Mouse (Mus musculus): ENCODE results near the gene Cpa5.

The Cpa5 gene

GRCm38 (mm10) chr6:30604342-30604867 lies 6.4 kb upstream of the Cpa5 start:
- no peak for DNase-seq (ENCODE audit: low read depth, low spot score)

DNA sequence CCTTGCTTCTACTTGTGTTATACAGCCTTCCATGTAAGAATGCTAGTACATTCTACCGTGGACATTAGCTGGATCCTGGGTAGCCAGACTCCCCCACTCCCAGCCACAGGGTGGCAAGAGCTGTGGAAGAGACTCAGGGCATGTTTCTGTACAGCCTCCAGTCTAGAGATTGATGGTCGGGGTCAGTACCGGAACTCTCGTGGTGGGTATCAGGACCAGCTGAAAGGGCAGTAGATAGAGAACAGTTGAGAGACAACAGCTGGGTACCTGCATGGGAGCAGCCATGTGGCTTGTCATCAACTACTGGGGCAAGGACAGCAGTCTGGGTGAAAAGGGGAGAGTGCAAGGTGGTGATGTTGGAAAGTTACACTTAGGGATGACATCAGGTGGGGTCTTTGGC lies 5.7 kb upstream of the Cpa5 start:
- DNase-seq (ENCODE audit: low read depth, low spot score), result no peak

DNA sequence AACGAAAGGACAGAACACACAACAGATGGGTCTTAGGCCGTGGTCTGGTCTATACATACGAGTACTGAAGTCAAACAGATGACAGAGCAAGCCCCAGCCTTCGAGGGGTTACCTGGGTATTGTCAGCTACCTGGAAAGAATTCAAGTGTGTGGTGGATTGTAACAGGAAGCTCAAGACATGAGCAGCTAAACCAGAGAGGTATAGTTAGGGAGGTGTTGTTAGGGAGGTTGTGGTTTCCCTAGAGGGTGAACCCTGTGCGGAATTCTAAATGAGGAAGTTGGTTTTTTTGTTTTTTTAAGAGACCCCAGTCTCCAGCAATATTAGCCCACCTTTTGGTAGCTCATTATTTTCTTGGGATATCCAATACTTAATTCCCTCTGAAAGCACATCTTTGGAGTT lies 5.1 kb upstream of the Cpa5 start:
- DNase-seq (ENCODE audit: low read depth, low spot score), result no peak

DNA sequence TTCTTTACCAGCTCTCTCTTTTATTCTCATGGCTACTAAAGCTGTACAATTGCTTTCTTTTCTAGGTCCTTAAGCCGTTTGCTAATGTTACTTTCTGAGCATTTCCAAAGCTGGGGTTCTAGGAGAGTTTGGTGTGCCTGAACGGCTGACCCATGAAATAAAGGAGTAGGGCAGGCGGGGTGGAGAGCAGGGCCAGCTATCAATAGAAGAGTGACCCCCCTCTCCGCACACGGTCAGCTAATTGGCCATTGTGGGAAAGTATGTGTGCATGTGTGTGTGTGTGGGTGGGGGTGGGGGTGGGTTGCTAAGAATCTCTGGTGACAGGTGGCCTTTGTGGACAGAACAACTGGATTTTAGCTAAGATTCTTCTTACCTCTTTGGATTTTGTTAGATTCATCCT lies 402 bp downstream of the Cpa5 start:
- DNase-seq (ENCODE audit: low read depth, low spot score), result no peak

- DNase-seq (ENCODE audit: low read depth, low spot score), result no peak
Observed at GRCm38 (mm10) chr6:30614251-30614650, 3.4 kb downstream of the Cpa5 start.

- no peak for DNase-seq (ENCODE audit: low read depth, low spot score)
Observed at GRCm38 (mm10) chr6:30615741-30616140, 4.9 kb downstream of the Cpa5 start.

DNA sequence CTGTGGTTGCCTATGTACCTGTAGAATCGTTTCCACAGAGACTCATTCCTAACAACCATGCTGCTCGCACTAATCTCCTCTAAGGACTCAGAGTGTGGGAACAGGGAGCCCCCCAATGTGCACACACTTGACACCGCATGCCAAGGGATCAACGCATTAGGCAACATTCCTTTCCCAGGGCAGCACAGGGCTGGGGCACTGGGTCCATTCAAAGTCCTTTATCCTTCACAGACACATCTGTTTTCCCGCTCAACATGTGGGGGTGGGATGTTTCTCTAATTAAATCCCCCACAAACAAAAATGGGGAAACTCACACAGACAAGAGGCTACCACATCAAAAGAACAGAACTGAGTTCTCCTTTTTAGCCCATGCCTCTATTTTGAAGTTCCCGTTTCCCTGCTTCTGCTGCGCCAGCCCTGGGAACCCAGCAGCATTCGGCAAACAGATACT lies 5.7 kb downstream of the Cpa5 start:
- DNase-seq (ENCODE audit: low read depth, low spot score), result no peak

DNA sequence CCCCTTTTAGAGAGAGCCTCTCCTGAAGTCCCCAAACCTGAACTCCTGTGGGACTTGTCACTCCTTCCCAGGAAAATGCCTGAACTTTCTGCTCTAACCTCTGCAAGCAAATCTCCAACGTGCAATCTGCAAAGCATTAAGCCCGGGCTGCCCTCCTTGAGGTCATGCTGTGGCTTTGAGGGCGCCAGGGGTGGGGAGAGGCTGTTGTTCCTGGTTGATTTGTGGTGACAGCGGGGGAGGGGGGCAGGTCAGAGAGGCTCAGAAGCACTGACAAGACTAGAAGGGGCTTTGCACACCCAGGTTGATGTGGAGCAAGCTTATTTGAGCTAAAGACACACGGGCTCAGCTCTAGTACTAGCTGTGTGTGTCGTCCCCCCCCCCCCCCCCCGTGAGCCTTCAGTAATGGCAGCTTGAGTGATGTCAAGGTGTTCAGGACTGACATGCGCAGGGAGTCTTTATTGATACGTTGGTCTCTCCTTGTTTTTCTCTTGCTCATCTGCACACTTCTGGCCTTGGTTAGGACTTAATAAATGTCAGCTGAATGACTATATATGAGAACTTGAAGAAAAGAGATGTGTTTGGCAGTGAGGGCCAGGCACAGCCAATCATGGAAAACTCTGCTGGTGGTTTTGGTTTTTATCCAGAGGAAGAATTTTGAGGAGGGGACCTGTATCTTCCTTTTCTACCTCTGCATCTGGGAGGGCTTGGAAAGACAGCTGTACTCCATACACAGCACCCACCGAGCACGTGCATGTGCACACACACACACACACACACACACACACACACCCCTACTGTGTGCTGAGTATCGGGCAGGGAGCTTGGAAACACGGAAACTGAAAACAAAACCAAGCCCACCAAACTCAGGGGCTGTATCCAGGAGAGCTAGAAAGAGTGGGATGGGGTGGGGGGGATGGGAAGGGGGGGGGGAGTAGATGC lies 6.5 kb downstream of the Cpa5 start:
- peak; percentile 28 for DNase-seq (ENCODE audit: low read depth, low spot score)

DNA sequence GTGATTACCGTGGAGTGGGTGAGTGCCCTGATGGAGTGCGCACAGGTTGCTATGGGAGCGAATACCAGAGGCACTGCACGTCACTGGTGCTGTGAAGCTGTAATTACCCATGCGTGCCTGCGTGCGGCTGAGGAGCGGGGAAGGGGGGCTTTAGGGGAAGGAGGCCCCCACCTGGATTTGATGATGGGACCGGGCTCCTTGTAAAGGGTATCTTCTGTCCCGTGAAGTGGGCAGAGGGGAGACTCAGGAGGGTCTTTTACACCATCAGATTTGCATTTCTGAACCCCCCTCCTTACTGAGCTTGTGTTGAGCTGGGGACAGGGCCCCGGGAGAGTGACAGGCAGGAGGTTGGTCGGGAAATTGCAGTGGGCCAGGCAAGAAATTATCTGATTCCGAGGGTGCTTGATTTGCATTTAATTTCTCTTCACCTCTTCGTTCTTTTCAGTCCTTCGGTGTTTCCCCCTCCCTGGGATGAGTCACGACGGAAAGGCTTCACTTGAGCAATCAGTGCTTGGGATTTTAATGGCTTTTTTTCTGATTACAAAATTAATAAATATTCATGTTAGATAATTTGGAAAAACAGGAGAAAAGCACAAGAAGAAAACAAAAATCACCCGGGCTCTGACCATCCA lies 7.3 kb downstream of the Cpa5 start:
- peak; percentile 50 for DNase-seq (ENCODE audit: low read depth, low spot score)

- DNase-seq (ENCODE audit: low read depth, low spot score), result no peak
Observed at GRCm38 (mm10) chr6:30618735-30619134, 7.9 kb downstream of the Cpa5 start.

GRCm38 (mm10) chr6:30619606-30620005 lies 8.8 kb downstream of the Cpa5 start:
- DNase-seq (ENCODE audit: low read depth, low spot score), result no peak

DNA sequence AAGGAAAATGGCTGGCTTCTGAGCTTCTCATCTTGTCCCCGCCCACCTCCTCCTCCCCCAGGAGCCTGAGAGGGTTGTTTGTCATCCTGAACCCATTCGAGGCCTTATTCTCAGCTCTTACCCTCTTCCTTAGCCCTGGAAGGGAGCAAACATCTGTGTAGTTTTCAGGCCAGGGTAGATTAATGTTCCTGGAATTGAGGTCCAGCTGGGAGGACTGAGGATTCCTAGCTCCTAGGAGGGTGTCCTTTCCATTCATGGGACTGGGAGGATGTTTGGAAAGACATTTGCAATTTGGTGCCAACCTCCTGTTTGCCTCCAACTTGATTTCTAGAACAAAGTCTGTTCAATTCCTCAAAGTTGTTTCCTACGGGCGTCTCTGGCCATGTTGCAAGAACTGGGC lies 9.8 kb downstream of the Cpa5 start:
- DNase-seq (ENCODE audit: low read depth, low spot score), result no peak

DNA sequence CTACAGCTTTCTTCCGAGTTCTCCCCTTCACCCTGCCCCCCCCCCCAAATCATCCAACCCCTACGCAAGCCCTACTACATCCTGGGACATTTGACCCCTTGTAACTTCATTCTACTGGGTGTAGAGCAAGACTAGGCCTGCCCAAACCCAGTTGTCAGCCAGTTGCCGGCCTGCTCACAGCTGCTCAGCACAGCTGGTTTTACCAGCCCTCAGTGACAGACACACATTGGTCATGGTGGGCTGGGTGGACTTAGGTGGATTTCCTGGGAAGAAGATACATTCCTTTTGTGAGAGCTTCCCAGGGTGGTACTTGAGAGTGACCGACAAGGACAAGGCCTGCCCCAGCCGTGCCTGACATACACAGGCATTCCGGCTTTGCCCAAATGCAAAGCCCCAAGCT lies 10.2 kb downstream of the Cpa5 start:
- no peak for DNase-seq (ENCODE audit: low read depth, low spot score)

- no peak for DNase-seq (ENCODE audit: low read depth, low spot score)
Observed at GRCm38 (mm10) chr6:30621986-30622389, 11.2 kb downstream of the Cpa5 start.

DNA sequence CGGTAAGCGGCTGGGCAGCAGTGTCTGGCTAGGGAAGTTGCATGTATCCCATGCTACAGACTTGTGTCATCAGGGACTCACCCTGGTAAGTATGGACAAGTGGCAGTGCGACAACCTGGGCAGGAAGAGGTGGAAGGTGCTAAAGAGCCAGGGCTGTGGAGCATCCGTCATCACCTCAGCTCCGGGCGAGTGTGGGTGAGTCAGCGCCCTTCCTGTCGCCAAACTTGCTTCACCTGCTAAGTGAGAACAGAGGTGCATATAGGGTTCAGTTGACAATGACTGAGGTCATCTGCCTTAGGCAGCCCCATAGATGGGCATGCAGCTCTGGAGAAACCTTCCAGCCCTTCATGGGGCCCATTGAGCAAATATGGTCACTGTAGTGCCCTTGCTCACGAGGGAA lies 14.0 kb downstream of the Cpa5 start:
- DNase-seq (ENCODE audit: low read depth, low spot score), result no peak

- no peak for DNase-seq (ENCODE audit: low read depth, low spot score)
Observed at GRCm38 (mm10) chr6:30628152-30628551, 17.3 kb downstream of the Cpa5 start.

GRCm38 (mm10) chr6:30629989-30630388 lies 19.2 kb downstream of the Cpa5 start:
- no peak for DNase-seq (ENCODE audit: low read depth, low spot score)

DNA sequence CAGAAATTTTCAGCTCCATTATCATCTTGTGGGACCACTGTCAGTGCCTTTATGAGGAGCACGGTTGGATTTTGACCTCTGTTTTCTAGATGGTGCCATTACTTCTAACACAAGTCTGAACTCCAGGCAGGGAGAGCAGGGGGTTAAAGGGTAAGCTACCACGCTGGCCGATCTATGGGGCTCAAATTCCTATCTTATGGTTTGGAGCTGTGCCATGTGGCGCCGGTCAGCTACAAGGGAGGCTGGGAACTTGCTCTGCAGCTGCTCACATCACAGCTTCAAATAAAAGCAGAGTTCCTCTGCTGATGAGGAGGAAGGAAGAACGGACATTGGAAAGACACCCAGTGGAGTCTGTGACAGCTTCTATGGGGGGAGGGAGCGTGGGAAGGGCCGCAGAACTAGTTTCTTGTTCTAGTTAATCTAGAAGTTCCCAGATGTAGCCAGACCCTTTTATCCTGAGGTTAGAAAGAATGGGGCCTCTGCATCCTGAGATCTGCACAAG lies 24.6 kb downstream of the Cpa5 start:
- no peak for DNase-seq (ENCODE audit: low read depth, low spot score)

GRCm38 (mm10) chr6:30636186-30636842 lies 25.5 kb downstream of the Cpa5 start:
- DNase-seq (ENCODE audit: low read depth, low spot score), result no peak

GRCm38 (mm10) chr6:30638674-30639268 lies 28.0 kb downstream of the Cpa5 start, which contains the start of gene Cpa1:
Gene Cpa1, plus strand, starts transcription at chr6:30639218.
- no peak for DNase-seq (ENCODE audit: low read depth, low spot score)

GRCm38 (mm10) chr6:30643694-30644460 lies 33.1 kb downstream of the Cpa5 start:
- no peak for DNase-seq (ENCODE audit: low read depth, low spot score)

Measured in CD4-positive, CD25-positive, alpha-beta regulatory T cell, adult 2 months (primary cell).